Mouse (Mus musculus) T-helper 2 cell (primary cell): ENCODE data around the gene Taok3.

Experiments
- in situ Hi-C: fragments of 300-600 bp; cut with MboI, MseI; formaldehyde crosslinking; loops from one replicate; pipeline ENCODE4 v1.15.1; 2025; ENCODE audit warnings: high pct_unique_total_duplicates

Gene Taok3

GRCm38 (mm10) chr5:117251763-117252162 lies 131.8 kb downstream of the Taok3 start:
- in situ Hi-C loops = no loop called here

GRCm38 (mm10) chr5:117258276-117258675 lies 138.3 kb downstream of the Taok3 start:
- in situ Hi-C loops = no loop called here

- in situ Hi-C loops = no loop called here
Measured at GRCm38 (mm10) chr5:117263566-117263965, 143.6 kb downstream of the Taok3 start.

- in situ Hi-C loops = no loop called here
Measured at GRCm38 (mm10) chr5:117264701-117265100, 144.8 kb downstream of the Taok3 start.

GRCm38 (mm10) chr5:117267913-117268312 lies 148.0 kb downstream of the Taok3 start:
- in situ Hi-C loops = no loop called here

GRCm38 (mm10) chr5:117268749-117269148 lies 148.8 kb downstream of the Taok3 start:
- in situ Hi-C loops = no loop called here

- in situ Hi-C loops = no loop called here
Measured at GRCm38 (mm10) chr5:117269395-117269794, 149.5 kb downstream of the Taok3 start.

- in situ Hi-C loops = no loop called here
Measured at GRCm38 (mm10) chr5:117271945-117272344, 152.0 kb downstream of the Taok3 start.

GRCm38 (mm10) chr5:117274817-117275216 lies 154.9 kb downstream of the Taok3 start:
- in situ Hi-C loops = no loop called here

GRCm38 (mm10) chr5:117277784-117278183 lies 157.9 kb downstream of the Taok3 start:
- in situ Hi-C loops = no loop called here

- in situ Hi-C loops = no loop called here
Measured at GRCm38 (mm10) chr5:117278809-117279668, 159.1 kb downstream of the Taok3 start.

- in situ Hi-C loops = loop anchor here (10.0 kb wide), 1 partner anchor 155 kb away; the partner anchor contains the start of gene Taok3
Measured at GRCm38 (mm10) chr5:117279669-117280050, 159.7 kb downstream of the Taok3 start.

GRCm38 (mm10) chr5:117281536-117281935 lies 161.6 kb downstream of the Taok3 start:
- in situ Hi-C loops = loop anchor here (10.0 kb wide), 1 partner anchor 157 kb away; the partner anchor contains the start of gene Taok3

- in situ Hi-C loops = loop anchor here (10.0 kb wide), 1 partner anchor 158 kb away; the partner anchor contains the start of gene Taok3
Measured at GRCm38 (mm10) chr5:117282360-117282759, 162.4 kb downstream of the Taok3 start.

GRCm38 (mm10) chr5:117284029-117284428 lies 164.1 kb downstream of the Taok3 start:
- in situ Hi-C loops = loop anchor here (10.0 kb wide), 1 partner anchor 159 kb away; the partner anchor contains the start of gene Taok3

- in situ Hi-C loops = loop anchor here (10.0 kb wide), 1 partner anchor 160 kb away; the partner anchor contains the start of gene Taok3
Measured at GRCm38 (mm10) chr5:117284682-117285081, 164.8 kb downstream of the Taok3 start.

GRCm38 (mm10) chr5:117285266-117285665 lies 165.3 kb downstream of the Taok3 start:
- in situ Hi-C loops = loop anchor here (10.0 kb wide), 1 partner anchor 160 kb away; the partner anchor contains the start of gene Taok3

- in situ Hi-C loops = loop anchor here (10.0 kb wide), 1 partner anchor 161 kb away; the partner anchor contains the start of gene Taok3
Measured at GRCm38 (mm10) chr5:117286286-117286685, 166.4 kb downstream of the Taok3 start.

GRCm38 (mm10) chr5:117286831-117287822 lies 167.2 kb downstream of the Taok3 start, which contains the start of gene Pebp1:
Pebp1 (minus strand) TSS chr5:117287625.
- in situ Hi-C loops = loop anchor here (10.0 kb wide), 1 partner anchor 162 kb away; the partner anchor contains the start of gene Taok3

- in situ Hi-C loops = loop anchor here (10.0 kb wide), 1 partner anchor 165 kb away; the partner anchor contains the start of gene Taok3
Measured at GRCm38 (mm10) chr5:117289646-117290045, 169.7 kb downstream of the Taok3 start.

GRCm38 (mm10) chr5:117290081-117290480 lies 170.2 kb downstream of the Taok3 start:
- in situ Hi-C loops = no loop called here
